Mouse (Mus musculus) cerebellum, adult 11-12 months (tissue): ENCODE data around the gene Lurap1l.

Experiments used
- DNase-seq: peaks from one replicate; pipeline ENCODE4 v3.0.0; 2022

Lurap1l gene

GRCm38 (mm10) chr4:80917812-80918211 is 7.4 kb downstream of the Lurap1l start:
- DNase-seq: no peak

GRCm38 (mm10) chr4:80918526-80919129 is 8.2 kb downstream of the Lurap1l start:
- no peak for DNase-seq

GRCm38 (mm10) chr4:80919217-80919867 is 8.9 kb downstream of the Lurap1l start:
- no peak for DNase-seq

GRCm38 (mm10) chr4:80921646-80922489 is 11.4 kb downstream of the Lurap1l start:
- DNase-seq: no peak

- no peak for DNase-seq
Measured at GRCm38 (mm10) chr4:80922654-80923053, 12.2 kb downstream of the Lurap1l start.

GRCm38 (mm10) chr4:80924815-80925214 is 14.4 kb downstream of the Lurap1l start:
- no peak for DNase-seq

- no peak for DNase-seq
Measured at GRCm38 (mm10) chr4:80925752-80926519, 15.5 kb downstream of the Lurap1l start.

GRCm38 (mm10) chr4:80934749-80935148 is 24.3 kb downstream of the Lurap1l start:
- no peak for DNase-seq

- no peak for DNase-seq
Measured at GRCm38 (mm10) chr4:80939115-80939514, 28.7 kb downstream of the Lurap1l start.

- DNase-seq: no peak
Measured at GRCm38 (mm10) chr4:80940946-80941345, 30.5 kb downstream of the Lurap1l start.

GRCm38 (mm10) chr4:80941978-80942377 is 31.5 kb downstream of the Lurap1l start:
- DNase-seq: no peak

- DNase-seq: no peak
Measured at GRCm38 (mm10) chr4:80944605-80945004, 34.2 kb downstream of the Lurap1l start.

- DNase-seq: no peak
Measured at GRCm38 (mm10) chr4:80949110-80949509, 38.7 kb downstream of the Lurap1l start.

GRCm38 (mm10) chr4:80949720-80950119 is 39.3 kb downstream of the Lurap1l start:
- no peak for DNase-seq

GRCm38 (mm10) chr4:80950280-80950781 is 39.9 kb downstream of the Lurap1l start:
- no peak for DNase-seq

- DNase-seq: no peak
Measured at GRCm38 (mm10) chr4:80952653-80953052, 42.2 kb downstream of the Lurap1l start.

GRCm38 (mm10) chr4:80955942-80956341 is 45.5 kb downstream of the Lurap1l start:
- no peak for DNase-seq

- DNase-seq: no peak
Measured at GRCm38 (mm10) chr4:80967526-80967925, 57.1 kb downstream of the Lurap1l start.

- DNase-seq: no peak
Measured at GRCm38 (mm10) chr4:80971846-80972245, 61.4 kb downstream of the Lurap1l start.

GRCm38 (mm10) chr4:80973896-80974295 is 63.5 kb downstream of the Lurap1l start:
- DNase-seq: no peak

GRCm38 (mm10) chr4:80990819-80991218 is 80.4 kb downstream of the Lurap1l start:
- DNase-seq: no peak

- DNase-seq: no peak
Measured at GRCm38 (mm10) chr4:81003528-81003927, 93.1 kb downstream of the Lurap1l start.
